Mouse (Mus musculus) liver, adult 2 months (tissue): ENCODE measurements at regions not wholly inside any gene's neighbourhood (a gene's known extent, or its start where the extent isn't known, plus 50 kb on each side); places are given as distances from the start of the nearest gene placed in this dataset.

Experiments
- CTCF ChIP-seq: fragments of 200-500 bp; IDR thresholded peaks from 2 replicates; pipeline ENCODE4 v1.5.1; 2011; ENCODE audit warnings: low read depth, low read length, control low read depth
- POLR2A ChIP-seq: fragments of 200-500 bp; IDR thresholded peaks from 2 replicates; pipeline ENCODE4 v1.6.1; 2011; ENCODE audit warnings: low read length, control low read depth; ENCODE audit not compliant: insufficient read depth; ENCODE audit errors: extremely low read depth

DNA sequence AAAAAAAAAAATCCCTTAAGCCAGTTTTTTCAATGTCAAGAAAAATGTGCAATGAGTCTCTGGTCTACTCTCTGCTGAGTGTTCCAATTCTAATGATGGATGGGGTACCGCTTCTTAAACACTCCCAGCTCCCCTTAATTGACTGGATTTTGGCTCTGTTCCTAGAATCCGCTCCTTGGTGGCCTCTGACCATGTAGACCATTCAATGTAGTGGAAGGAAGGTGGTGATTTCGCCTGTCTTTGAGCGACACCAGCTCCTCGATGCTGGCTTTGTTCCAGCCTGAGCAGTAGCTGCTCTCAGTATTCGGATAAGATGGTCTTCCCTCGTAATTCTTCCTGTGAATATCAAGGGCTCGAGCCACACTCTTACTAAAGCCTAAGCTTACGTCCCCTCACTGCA, 252.4 kb upstream of the Prox1 start:
- TF ChIP-seq POLR2A: no peak
- no peak for TF ChIP-seq CTCF
